Mouse (Mus musculus) adrenal gland, adult 10 weeks (tissue): Measurements from ENCODE around the gene Itprip. TPM values are rescaled to one million over a fixed set of nuclear protein-coding genes. Genes with fewer than 3 reads are reported as not detected.

ENCODE experiments used
- polyA plus RNA-seq: library from polyadenylated mRNA; stranded (reverse); fragments of 350-450 nt; fragmentation: Illumina TruSeq; extraction: RNeasy Lipid Tissue Mini Kit (QIAGEN cat#74804); gene quantifications from one replicate; pipeline ENCODE4 v1.2.3, GENCODE M21; 2014; ENCODE audit warnings: low read depth, low replicate concordance

Itprip gene
- polyA plus RNA-seq, result 0.76 TPM

GRCm38 (mm10) chr19:47919126-47919965, at the start of gene Itprip, which contains the start of gene Cfap43:
Gene Itprip, minus strand, starts transcription at chr19:47919299.
Gene Cfap43, minus strand, starts transcription at chr19:47919287.

GRCm38 (mm10) chr19:47937443-47938406, 18.6 kb upstream of the Itprip start, which contains the start of gene Cfap58:
Gene Cfap58, plus strand, starts transcription at chr19:47937675.

DNA sequence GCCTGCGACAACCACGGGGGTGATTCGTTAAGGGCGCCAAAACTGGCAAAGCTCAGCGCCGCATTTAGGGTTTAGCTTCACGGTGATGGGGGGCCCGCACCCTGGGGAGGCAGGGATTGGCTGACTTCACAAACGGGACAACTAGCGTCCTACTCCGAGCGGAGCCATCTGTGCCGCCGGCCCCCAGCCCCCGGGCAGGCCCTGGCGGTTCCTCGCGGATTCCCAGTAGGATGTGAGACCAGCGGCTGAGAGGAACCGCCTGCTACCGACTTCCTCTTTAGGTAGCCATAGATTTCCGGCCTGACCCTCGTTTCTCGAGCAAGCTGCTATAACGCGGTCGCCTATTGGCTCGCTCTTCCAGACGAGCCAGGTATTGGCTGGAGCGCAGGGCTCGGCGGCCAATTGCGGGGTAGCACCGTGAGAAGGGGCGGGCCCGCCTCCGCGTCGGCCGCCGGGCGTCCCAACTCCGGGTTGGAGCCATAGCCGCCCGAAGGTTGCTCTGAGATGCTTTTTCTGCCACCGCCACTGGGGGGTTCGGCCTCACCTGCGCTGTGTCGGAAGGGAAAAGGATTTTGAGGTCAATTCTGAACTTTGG, 53.6 kb downstream of the Itprip start, which contains the start of gene Gsto2:
Gene Gsto2, plus strand, starts transcription at position 182 of the 595 bp plus-strand sequence.

GRCm38 (mm10) chr19:47854796-47855783, 64.0 kb downstream of the Itprip start, which contains the start of gene Gsto1:
Gene Gsto1, plus strand, starts transcription at chr19:47854970.

Other genes with a start within 250 kb of the Itprip start
- gene Col17a1, start 227.2 kb downstream of the Itprip start, polyA plus RNA-seq, result not detected
- 399 TPM for gene Sfr1, start 187.6 kb downstream of the Itprip start, polyA plus RNA-seq
- gene Gsto1, start 64.3 kb downstream of the Itprip start, polyA plus RNA-seq, result 113 TPM
- gene Gsto2, start 53.8 kb downstream of the Itprip start, polyA plus RNA-seq, result 0.76 TPM
- not detected for gene Cfap43, start within 50 bp of the Itprip start, polyA plus RNA-seq
- gene Cfap58, start 18.4 kb upstream of the Itprip start, polyA plus RNA-seq, result not detected